Mouse (Mus musculus): Measurements from ENCODE around the gene Sapcd2. TPM values are rescaled to one million over a fixed set of nuclear protein-coding genes. Genes with fewer than 3 reads are reported as not detected.

Sapcd2 gene
- total and polyA plus RNA-seq, 2 experiments from 2014 or later, result 12.7 to 18.9 TPM

- peak overlapping the region; percentile 96 for H3K4me2 ChIP-seq (ENCODE audit: low read depth, low read length, poor library complexity, severe bottlenecking)
- ATAC-seq (ENCODE audit: low FRiP score) (peak; percentile 18; the same call in 1 of the 2 replicates), DNase-seq (ENCODE audit: low spot score) (no peak)
- H3K9ac ChIP-seq (replicated peaks; ENCODE audit: low read length, poor library complexity, severe bottlenecking), result peak overlapping the region; percentile 62; the same call in 1 of the 2 replicates
- H3K4me3 ChIP-seq (ENCODE audit: low read depth, low read length), result peak overlapping the region; percentile 54
- no peaks in the 10 kb centered on the region for H3K9me3 ChIP-seq (ENCODE audit: low read length)
- WGBS, result 37% methylated on average over 9 of the region's 9 CpGs
- TF ChIP-seq CTCF (IDR thresholded peaks at IDR 0.05), result no peak
- peaks cover 20% of the 10 kb centered on the region for H3K27me3 ChIP-seq (ENCODE audit: insufficient read depth, low read length)
- no peaks in the 10 kb centered on the region for H3K36me3 ChIP-seq (ENCODE audit: insufficient read depth, low read length)
- H3K27ac ChIP-seq (ENCODE audit: low read depth, low read length), result no peak overlapping the region
- no peaks in the 10 kb centered on the region for H3K4me1 ChIP-seq (ENCODE audit: insufficient read depth, low read length)
Measured at GRCm38 (mm10) chr2:25364761-25365090, 7.4 kb upstream of the Sapcd2 start.

- Histone ChIP-seq H3K27me3 (ENCODE audit: insufficient read depth, low read length) (peaks cover 20% of the 10 kb centered on the region), H3K36me3 (ENCODE audit: insufficient read depth, low read length) (no peaks in the 10 kb centered on the region), H3K9ac (replicated peaks; ENCODE audit: low read length, poor library complexity, severe bottlenecking) (peak within 1 kb of the TSS; percentile 62), H3K9me3 (ENCODE audit: low read length) (no peaks in the 10 kb centered on the region), H3K4me2 (ENCODE audit: low read depth, low read length, poor library complexity, severe bottlenecking) (peak within 1 kb of the TSS; percentile 96), H3K27ac (ENCODE audit: low read depth, low read length) (no peak within 1 kb of the TSS), H3K4me1 (ENCODE audit: insufficient read depth, low read length) (no peaks in the 10 kb centered on the region), H3K4me3 (ENCODE audit: low read depth, low read length) (peak within 1 kb of the TSS; percentile 54)
- WGBS, result under 1% methylated on average over 54 of the region's 54 CpGs
- ATAC-seq (ENCODE audit: low FRiP score) (peak; percentile 67), DNase-seq (ENCODE audit: low spot score) (peak; percentile 59)
- TF ChIP-seq CTCF (IDR thresholded peaks at IDR 0.05), result no peak
Measured at GRCm38 (mm10) chr2:25365091-25365761, 6.9 kb upstream of the Sapcd2 start, which contains the start of gene Uap1l1. Gene Uap1l1 (minus strand): TSS chr2:25365682.

GRCm38 (mm10) chr2:25369996-25370395, 2.1 kb upstream of the Sapcd2 start:
- TF ChIP-seq CTCF (IDR thresholded peaks at IDR 0.05), result no peak

GRCm38 (mm10) chr2:25372644-25373391, 697 bp downstream of the Sapcd2 start:
- WGBS, result 1% methylated on average over 42 of the region's 42 CpGs
- Histone ChIP-seq H3K27me3 (ENCODE audit: insufficient read depth, low read length) (no peaks in the 10 kb centered on the region; the same call in 1 of the 2 replicates), H3K9me3 (ENCODE audit: low read length) (no peaks in the 10 kb centered on the region), H3K36me3 (ENCODE audit: insufficient read depth, low read length) (no peaks in the 10 kb centered on the region), H3K9ac (replicated peaks; ENCODE audit: low read length, poor library complexity, severe bottlenecking) (peak overlapping the region; percentile 59), H3K4me2 (ENCODE audit: low read depth, low read length, poor library complexity, severe bottlenecking) (peak overlapping the region; percentile 88), H3K27ac (ENCODE audit: low read depth, low read length) (peak overlapping the region; percentile 1; the same call in 1 of the 2 replicates), H3K4me1 (ENCODE audit: insufficient read depth, low read length) (0 out of 2 replicates have a peak, but pooled peaks cover 5% of the 10 kb centered on the region), H3K4me3 (ENCODE audit: low read depth, low read length) (peak overlapping the region; percentile 59)
- no peak for DNase-seq (ENCODE audit: low spot score)
- TF ChIP-seq CTCF (IDR thresholded peaks at IDR 0.05), result no peak
- peak; percentile 8; the same call in 1 of the 2 replicates for ATAC-seq (ENCODE audit: low FRiP score)

More at GRCm38 (mm10) chr2:25369996-25370395, 2.1 kb upstream of the Sapcd2 start:
- no peak overlapping the region for H3K4me2 ChIP-seq (ENCODE audit: low read depth, low read length, poor library complexity, severe bottlenecking)
- H3K9ac ChIP-seq (replicated peaks; ENCODE audit: low read length, poor library complexity, severe bottlenecking), result no peak overlapping the region
- H3K27me3 ChIP-seq (ENCODE audit: insufficient read depth, low read length), result peaks cover 6% of the 10 kb centered on the region
- H3K4me3 ChIP-seq (ENCODE audit: low read depth, low read length), result no peak overlapping the region
- no peaks in the 10 kb centered on the region for H3K9me3 ChIP-seq (ENCODE audit: low read length)
- H3K27ac ChIP-seq (ENCODE audit: low read depth, low read length), result no peak overlapping the region
- WGBS, result 93% methylated on average over 3 of the region's 3 CpGs
- no peaks in the 10 kb centered on the region for H3K36me3 ChIP-seq (ENCODE audit: insufficient read depth, low read length)
- ATAC-seq (ENCODE audit: low FRiP score) (no peak), DNase-seq (ENCODE audit: low spot score) (no peak)
- H3K4me1 ChIP-seq (ENCODE audit: insufficient read depth, low read length), result 0 out of 2 replicates have a peak, but pooled peaks cover 5% of the 10 kb centered on the region

- 6% methylated on average over 2 of the region's 2 CpGs for WGBS
Measured at GRCm38 (mm10) chr2:25373431-25373830, 1.3 kb downstream of the Sapcd2 start.

More at GRCm38 (mm10) chr2:25373431-25373830, 1.3 kb downstream of the Sapcd2 start:
- Histone ChIP-seq H3K27me3 (ENCODE audit: insufficient read depth, low read length) (no peaks in the 10 kb centered on the region; the same call in 1 of the 2 replicates), H3K4me2 (ENCODE audit: low read depth, low read length, poor library complexity, severe bottlenecking) (peak overlapping the region; percentile 88; the same call in 1 of the 2 replicates), H3K36me3 (ENCODE audit: insufficient read depth, low read length) (no peaks in the 10 kb centered on the region), H3K4me3 (ENCODE audit: low read depth, low read length) (peak overlapping the region; percentile 59), H3K9ac (replicated peaks; ENCODE audit: low read length, poor library complexity, severe bottlenecking) (no peak overlapping the region), H3K27ac (ENCODE audit: low read depth, low read length) (no peak overlapping the region), H3K9me3 (ENCODE audit: low read length) (no peaks in the 10 kb centered on the region), H3K4me1 (ENCODE audit: insufficient read depth, low read length) (0 out of 2 replicates have a peak, but pooled peaks cover 5% of the 10 kb centered on the region)
- DNase-seq (ENCODE audit: low spot score) (peak; percentile 58), ATAC-seq (ENCODE audit: low FRiP score) (no peak)
- no peak for TF ChIP-seq CTCF (IDR thresholded peaks at IDR 0.05)

All from midbrain, postnatal 0 days (tissue).